Mouse (Mus musculus) left cerebral cortex, adult 18-20 months (tissue): ENCODE data around the gene Cnn1. TPM values are rescaled to one million over a fixed set of nuclear protein-coding genes. Genes with fewer than 3 reads are reported as not detected.
"Not testable (repeated sequence)": the region's sequence is repeated elsewhere in the genome, so short reads cannot be mapped to it uniquely, and the experiment has no call there.

Experiments
- DNase-seq, 2 experiments: peaks; one replicate each; pipeline ENCODE4 v3.0.0; 2021 to 2022; ENCODE audit warnings: low spot score in 2 of 2, mixed read lengths in 1 of 2
- total RNA-seq, 2 experiments: library from RNA; stranded (reverse); gene quantifications; 2 replicates each; pipeline ENCODE4 v1.2.3; 2021

Gene Cnn1
- total RNA-seq, 2 experiments from 2014 or later, result 0.56 to 0.87 TPM

- DNase-seq, result no peak
Measured at GRCm38 (mm10) chr9:22124169-22124568, 25.2 kb downstream of the Cnn1 start.

GRCm38 (mm10) chr9:22125246-22126027 is 26.4 kb downstream of the Cnn1 start:
- DNase-seq, result no peak

GRCm38 (mm10) chr9:22131226-22131981 is 32.4 kb downstream of the Cnn1 start:
- DNase-seq, result no peak

- no peak for DNase-seq
Measured at GRCm38 (mm10) chr9:22132220-22132619, 33.2 kb downstream of the Cnn1 start.

- DNase-seq, result no peak
Measured at GRCm38 (mm10) chr9:22134246-22134890, 35.4 kb downstream of the Cnn1 start.

GRCm38 (mm10) chr9:22134988-22135643 is 36.1 kb downstream of the Cnn1 start:
- no peak for DNase-seq

GRCm38 (mm10) chr9:22135644-22136390 is 36.8 kb downstream of the Cnn1 start, which contains the start of gene Acp5:
Gene Acp5 (minus strand): TSS chr9:22135711.
- no peak for DNase-seq

GRCm38 (mm10) chr9:22136765-22137547 is 37.9 kb downstream of the Cnn1 start:
- no peak for DNase-seq

GRCm38 (mm10) chr9:22138480-22138879 is 39.5 kb downstream of the Cnn1 start:
- DNase-seq, result peak in 1 of 2 experiments; percentile 43

- DNase-seq, result no peak
Measured at GRCm38 (mm10) chr9:22139746-22140145, 40.7 kb downstream of the Cnn1 start.

- DNase-seq, result peak; percentile 91 to 94
Measured at GRCm38 (mm10) chr9:22143108-22144037, 44.4 kb downstream of the Cnn1 start.

- DNase-seq, result no peak
Measured at GRCm38 (mm10) chr9:22144304-22144965, 45.4 kb downstream of the Cnn1 start.

- DNase-seq, result no peak
Measured at GRCm38 (mm10) chr9:22149426-22150248, 50.6 kb downstream of the Cnn1 start.

GRCm38 (mm10) chr9:22150249-22150693 is 51.3 kb downstream of the Cnn1 start:
- DNase-seq, result not testable (repeated sequence)

GRCm38 (mm10) chr9:22150946-22151345 is 51.9 kb downstream of the Cnn1 start:
- DNase-seq, result no peak

- no peak for DNase-seq
Measured at GRCm38 (mm10) chr9:22153810-22154209, 54.8 kb downstream of the Cnn1 start.

- peak; percentile 75 to 81 for DNase-seq
Measured at GRCm38 (mm10) chr9:22155614-22156013, 56.6 kb downstream of the Cnn1 start.
